Mouse (Mus musculus): Measurements from ENCODE around the gene Lcor. TPM values are rescaled to one million over a fixed set of nuclear protein-coding genes. Genes with fewer than 3 reads are reported as not detected.

Lcor gene
- polyA plus RNA-seq, 1 experiment from 2014 or later = 30.3 TPM

DNA sequence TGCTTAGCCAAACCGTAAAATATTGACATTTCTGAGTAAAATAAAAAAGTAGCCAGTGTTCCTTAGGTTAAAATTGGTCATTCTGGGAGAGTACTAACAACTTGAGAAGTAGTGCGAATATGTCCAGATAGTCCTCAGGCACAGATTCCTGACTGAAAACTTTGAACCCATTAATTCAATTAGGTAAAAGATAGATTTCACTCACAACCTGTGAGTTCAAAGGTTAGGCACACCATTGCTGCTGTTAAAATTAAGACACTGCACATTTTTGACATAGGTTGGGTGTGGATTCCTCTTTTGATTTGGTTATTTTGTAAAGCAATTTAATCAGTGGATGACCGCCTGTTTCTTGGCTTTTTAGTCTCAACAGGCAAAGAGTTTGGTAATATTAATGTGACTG, 78.4 kb downstream of the Lcor start:
- no peak overlapping the region for H3K4me2 ChIP-seq (ENCODE audit: low read depth, low read length, severe bottlenecking)
- no peak overlapping the region for H3K4me3 ChIP-seq (ENCODE audit: low read depth, low read length)
- no peaks in the 10 kb centered on the region for H3K27me3 ChIP-seq (ENCODE audit: control insufficient read depth, insufficient read depth, low read length)
- DNase-seq (ENCODE audit: low spot score) (no peak), ATAC-seq (replicated peaks; ENCODE audit: low FRiP score) (no peak)
- H3K36me3 ChIP-seq (ENCODE audit: control insufficient read depth, insufficient read depth, low read length) = peaks cover 3% of the 10 kb centered on the region; the same call in 1 of the 2 replicates
- H3K4me1 ChIP-seq (replicated peaks; ENCODE audit: control insufficient read depth, insufficient read depth, low read length) = no peaks in the 10 kb centered on the region
- no peak overlapping the region for H3K9ac ChIP-seq (ENCODE audit: low read length)
- WGBS = 89% methylated on average over 3 of the region's 3 CpGs
- no peak overlapping the region for H3K27ac ChIP-seq (ENCODE audit: low read depth, low read length)
- no peaks in the 10 kb centered on the region for H3K9me3 ChIP-seq (ENCODE audit: control insufficient read depth, low read length)

DNA sequence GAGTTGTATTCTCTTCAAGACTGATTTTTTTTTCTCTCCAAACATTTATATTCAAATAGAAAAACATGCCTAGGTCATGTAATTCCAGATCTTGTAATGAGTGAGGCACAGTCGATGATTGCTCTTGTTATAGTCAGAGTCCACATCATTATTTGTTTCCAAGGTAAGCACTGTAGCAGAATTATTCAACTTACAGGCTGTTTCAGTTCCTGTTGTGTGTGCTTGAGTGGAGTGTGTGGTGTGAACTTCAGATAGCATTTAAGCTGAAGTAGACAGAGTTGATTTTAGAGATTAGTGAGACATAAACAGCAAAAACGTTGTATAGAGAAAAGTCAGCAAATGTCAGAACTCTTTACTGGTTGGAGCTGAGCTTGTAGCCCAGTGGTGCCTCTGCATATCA, 86.4 kb downstream of the Lcor start:
- Histone ChIP-seq H3K4me1 (replicated peaks; ENCODE audit: control insufficient read depth, insufficient read depth, low read length) (no peaks in the 10 kb centered on the region; the same call in 1 of the 2 replicates), H3K36me3 (ENCODE audit: control insufficient read depth, insufficient read depth, low read length) (no peaks in the 10 kb centered on the region), H3K4me2 (ENCODE audit: low read depth, low read length, severe bottlenecking) (no peak overlapping the region), H3K27ac (ENCODE audit: low read depth, low read length) (no peak overlapping the region), H3K9ac (ENCODE audit: low read length) (no peak overlapping the region), H3K4me3 (ENCODE audit: low read depth, low read length) (no peak overlapping the region), H3K9me3 (ENCODE audit: control insufficient read depth, low read length) (no peaks in the 10 kb centered on the region), H3K27me3 (ENCODE audit: control insufficient read depth, insufficient read depth, low read length) (no peaks in the 10 kb centered on the region)
- no peak for DNase-seq (ENCODE audit: low spot score)
- WGBS = 74% methylated on average over 2 of the region's 2 CpGs
- no peak for ATAC-seq (replicated peaks; ENCODE audit: low FRiP score)

DNA sequence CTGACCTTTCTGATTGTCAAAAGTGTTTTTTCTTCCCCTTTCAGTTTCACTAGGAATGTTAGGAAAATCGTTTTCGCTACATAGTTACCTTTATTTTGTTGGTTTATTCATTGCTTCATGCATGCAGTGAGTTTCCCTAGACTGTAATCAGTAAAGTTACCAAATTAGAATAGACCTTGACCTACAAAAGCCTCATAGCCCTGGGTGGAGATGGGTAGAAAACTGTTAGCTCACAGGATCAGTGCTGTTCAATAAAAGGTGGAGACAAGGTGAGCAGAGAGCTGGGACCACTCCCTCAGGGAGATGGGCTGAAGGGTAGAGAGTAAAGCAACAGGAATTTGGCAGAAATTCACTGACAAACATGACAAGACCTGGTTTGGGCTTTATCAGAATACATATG, 91.3 kb downstream of the Lcor start:
- Histone ChIP-seq H3K9ac (ENCODE audit: low read length) (no peak overlapping the region), H3K4me2 (ENCODE audit: low read depth, low read length, severe bottlenecking) (no peak overlapping the region), H3K4me1 (replicated peaks; ENCODE audit: control insufficient read depth, insufficient read depth, low read length) (no peaks in the 10 kb centered on the region; the same call in 1 of the 2 replicates), H3K9me3 (ENCODE audit: control insufficient read depth, low read length) (no peaks in the 10 kb centered on the region), H3K4me3 (ENCODE audit: low read depth, low read length) (no peak overlapping the region), H3K36me3 (ENCODE audit: control insufficient read depth, insufficient read depth, low read length) (no peaks in the 10 kb centered on the region), H3K27me3 (ENCODE audit: control insufficient read depth, insufficient read depth, low read length) (no peaks in the 10 kb centered on the region), H3K27ac (ENCODE audit: low read depth, low read length) (no peak overlapping the region)
- DNase-seq (ENCODE audit: low spot score) = no peak
- no peak for ATAC-seq (replicated peaks; ENCODE audit: low FRiP score)
- 87% methylated on average over 2 of the region's 2 CpGs for WGBS

DNA sequence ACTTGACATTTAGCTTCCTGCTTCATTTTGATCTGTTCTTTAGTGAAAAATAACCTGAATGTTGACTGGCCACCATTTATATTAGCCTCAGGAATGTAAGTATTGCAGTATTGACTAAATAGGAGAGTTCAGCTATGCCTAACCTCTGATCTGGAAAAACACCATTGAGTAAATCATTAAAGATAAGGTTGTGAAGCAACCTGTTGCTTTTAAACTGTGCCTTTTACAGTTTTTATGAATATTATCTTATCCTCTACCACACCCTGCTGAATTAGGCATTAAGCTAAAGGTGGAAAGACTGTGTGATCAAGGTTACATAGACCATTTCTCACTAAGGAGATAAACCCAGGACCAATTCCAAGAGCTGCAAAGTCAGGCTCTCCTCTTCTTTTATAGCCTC, 95.1 kb downstream of the Lcor start:
- Histone ChIP-seq H3K36me3 (ENCODE audit: control insufficient read depth, insufficient read depth, low read length) (peaks cover 2% of the 10 kb centered on the region), H3K27ac (ENCODE audit: low read depth, low read length) (no peak overlapping the region), H3K4me3 (ENCODE audit: low read depth, low read length) (no peak overlapping the region), H3K9ac (ENCODE audit: low read length) (no peak overlapping the region), H3K9me3 (ENCODE audit: control insufficient read depth, low read length) (no peaks in the 10 kb centered on the region), H3K4me2 (ENCODE audit: low read depth, low read length, severe bottlenecking) (no peak overlapping the region), H3K4me1 (replicated peaks; ENCODE audit: control insufficient read depth, insufficient read depth, low read length) (no peaks in the 10 kb centered on the region; the same call in 1 of the 2 replicates), H3K27me3 (ENCODE audit: control insufficient read depth, insufficient read depth, low read length) (no peaks in the 10 kb centered on the region)
- no peak for ATAC-seq (replicated peaks; ENCODE audit: low FRiP score)
- DNase-seq (ENCODE audit: low spot score) = no peak

DNA sequence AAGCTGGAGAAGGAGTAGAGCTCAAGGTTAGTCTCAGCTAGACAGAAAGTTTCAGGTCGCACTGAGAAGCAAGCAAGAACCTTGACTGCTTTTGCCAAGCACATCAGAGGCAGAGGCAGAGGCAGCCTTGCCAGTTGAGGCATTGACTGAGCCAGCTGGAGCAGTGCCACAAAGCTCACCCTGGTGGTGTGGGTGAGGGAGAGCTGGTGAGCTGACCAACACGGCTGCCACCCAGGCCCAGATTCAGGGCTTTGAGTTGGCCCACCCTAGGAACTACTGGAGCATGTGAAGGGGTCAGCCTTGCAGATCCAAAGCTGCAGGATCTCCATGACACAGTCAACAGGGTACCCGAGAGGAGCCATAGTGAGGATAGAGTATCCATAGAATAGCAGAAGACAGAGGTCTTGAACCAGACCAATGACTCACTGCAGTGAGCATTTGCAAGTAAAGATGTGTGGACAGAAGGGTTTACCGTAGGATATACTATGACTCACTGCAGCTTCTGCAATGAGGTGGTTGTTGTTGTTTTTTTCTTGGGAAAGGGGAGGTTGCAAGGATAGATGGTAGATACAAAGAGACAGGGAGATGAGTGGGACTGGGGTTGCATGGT, 97.0 kb downstream of the Lcor start:
- no peak overlapping the region for H3K9ac ChIP-seq (ENCODE audit: low read length)
- H3K27me3 ChIP-seq (ENCODE audit: control insufficient read depth, insufficient read depth, low read length) = no peaks in the 10 kb centered on the region
- H3K9me3 ChIP-seq (ENCODE audit: control insufficient read depth, low read length) = no peaks in the 10 kb centered on the region
- H3K27ac ChIP-seq (ENCODE audit: low read depth, low read length) = no peak overlapping the region
- no peak overlapping the region for H3K4me2 ChIP-seq (ENCODE audit: low read depth, low read length, severe bottlenecking)
- H3K36me3 ChIP-seq (ENCODE audit: control insufficient read depth, insufficient read depth, low read length) = peaks cover 6% of the 10 kb centered on the region
- WGBS = 92% methylated on average over 4 of the region's 4 CpGs
- ATAC-seq (replicated peaks; ENCODE audit: low FRiP score) (no peak), DNase-seq (ENCODE audit: low spot score) (no peak)
- no peaks in the 10 kb centered on the region for H3K4me1 ChIP-seq (replicated peaks; ENCODE audit: control insufficient read depth, insufficient read depth, low read length)
- no peak overlapping the region for H3K4me3 ChIP-seq (ENCODE audit: low read depth, low read length)

DNA sequence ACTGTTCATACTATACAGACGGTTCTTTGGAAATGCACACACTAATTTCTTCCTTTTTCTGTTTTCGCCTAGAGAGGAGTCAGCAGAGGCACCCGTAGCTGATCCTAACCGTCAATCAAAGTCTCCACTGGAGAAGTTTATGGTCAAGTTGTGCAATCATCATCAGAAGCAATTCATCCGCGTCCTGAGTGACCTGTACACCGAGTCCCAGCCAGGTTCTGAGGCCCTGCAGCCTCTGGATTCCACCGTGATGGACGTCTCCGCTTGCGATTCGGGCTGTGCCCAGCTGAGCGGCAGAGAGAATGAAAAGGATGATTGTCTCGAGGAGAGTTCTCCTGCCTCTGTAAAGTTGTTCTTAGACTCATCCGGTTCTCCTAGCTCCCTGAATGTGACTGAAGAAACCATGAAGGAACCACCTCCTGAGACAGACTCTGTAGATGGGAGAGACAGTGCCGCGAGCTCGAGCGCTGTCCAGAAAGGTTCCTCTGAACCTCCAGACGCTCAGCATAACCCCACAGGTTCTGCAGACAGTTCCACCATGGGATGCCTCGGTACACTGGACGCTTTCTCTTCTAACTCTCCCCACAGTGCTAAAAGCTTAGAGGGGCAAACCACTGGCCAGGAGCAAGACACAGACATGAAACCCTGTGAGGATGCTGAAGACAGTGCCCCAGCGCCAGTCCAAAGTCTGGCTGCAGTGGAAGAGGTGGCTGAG, 99.4 kb downstream of the Lcor start, which contains the start of gene Gm340:
Gene Gm340, plus strand, starts transcription at position 665 of the 715 bp plus-strand sequence.
- peaks cover 6% of the 10 kb centered on the region for H3K36me3 ChIP-seq (ENCODE audit: control insufficient read depth, insufficient read depth, low read length)
- no peaks in the 10 kb centered on the region for H3K9me3 ChIP-seq (ENCODE audit: control insufficient read depth, low read length)
- no peak within 1 kb of the TSS for H3K4me2 ChIP-seq (ENCODE audit: low read depth, low read length, severe bottlenecking)
- H3K27ac ChIP-seq (ENCODE audit: low read depth, low read length) = no peak within 1 kb of the TSS
- no peaks in the 10 kb centered on the region for H3K4me1 ChIP-seq (replicated peaks; ENCODE audit: control insufficient read depth, insufficient read depth, low read length)
- H3K27me3 ChIP-seq (ENCODE audit: control insufficient read depth, insufficient read depth, low read length) = no peaks in the 10 kb centered on the region
- no peak for DNase-seq (ENCODE audit: low spot score)
- no peak for ATAC-seq (replicated peaks; ENCODE audit: low FRiP score)
- 94% methylated on average over 23 of the region's 23 CpGs for WGBS
- no peak within 1 kb of the TSS for H3K9ac ChIP-seq (ENCODE audit: low read length)
- H3K4me3 ChIP-seq (ENCODE audit: low read depth, low read length) = no peak within 1 kb of the TSS

DNA sequence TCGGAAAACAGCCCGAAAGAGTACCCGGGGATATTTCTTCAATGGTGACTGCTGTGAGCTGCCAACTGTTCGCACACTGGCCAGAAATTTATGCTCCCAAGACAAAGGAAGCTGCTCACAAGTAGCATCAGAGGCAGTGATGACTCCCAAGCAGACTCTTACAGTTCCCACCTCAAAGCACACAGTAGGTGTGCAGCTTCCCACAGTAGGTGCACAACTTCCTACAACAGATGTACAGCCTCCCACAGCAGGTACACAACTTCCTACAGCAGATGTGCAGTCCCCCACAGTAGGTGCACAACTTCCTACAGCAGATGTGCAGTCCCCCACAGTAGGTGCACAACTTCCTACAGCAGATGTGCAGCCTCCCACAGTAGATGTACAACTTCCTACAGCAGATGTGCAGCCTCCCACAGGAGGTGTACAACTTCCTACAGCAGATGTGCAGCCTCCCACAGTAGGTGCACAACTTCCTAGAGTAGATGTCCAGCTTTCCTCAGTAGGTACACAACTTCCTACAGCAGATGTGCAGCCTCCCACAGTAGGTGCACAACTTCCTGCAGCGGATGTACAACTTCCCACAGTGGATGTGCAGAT, 100.6 kb downstream of the Lcor start:
- Histone ChIP-seq H3K27ac (ENCODE audit: low read depth, low read length) (no peak overlapping the region), H3K4me1 (replicated peaks; ENCODE audit: control insufficient read depth, insufficient read depth, low read length) (no peaks in the 10 kb centered on the region), H3K27me3 (ENCODE audit: control insufficient read depth, insufficient read depth, low read length) (no peaks in the 10 kb centered on the region), H3K4me3 (ENCODE audit: low read depth, low read length) (no peak overlapping the region), H3K9ac (ENCODE audit: low read length) (no peak overlapping the region), H3K4me2 (ENCODE audit: low read depth, low read length, severe bottlenecking) (no peak overlapping the region), H3K36me3 (ENCODE audit: control insufficient read depth, insufficient read depth, low read length) (peaks cover 6% of the 10 kb centered on the region), H3K9me3 (ENCODE audit: control insufficient read depth, low read length) (no peaks in the 10 kb centered on the region)
- DNase-seq (ENCODE audit: low spot score) = no peak
- ATAC-seq (replicated peaks; ENCODE audit: low FRiP score) = no peak
- WGBS = 98% methylated on average over 5 of the region's 5 CpGs

DNA sequence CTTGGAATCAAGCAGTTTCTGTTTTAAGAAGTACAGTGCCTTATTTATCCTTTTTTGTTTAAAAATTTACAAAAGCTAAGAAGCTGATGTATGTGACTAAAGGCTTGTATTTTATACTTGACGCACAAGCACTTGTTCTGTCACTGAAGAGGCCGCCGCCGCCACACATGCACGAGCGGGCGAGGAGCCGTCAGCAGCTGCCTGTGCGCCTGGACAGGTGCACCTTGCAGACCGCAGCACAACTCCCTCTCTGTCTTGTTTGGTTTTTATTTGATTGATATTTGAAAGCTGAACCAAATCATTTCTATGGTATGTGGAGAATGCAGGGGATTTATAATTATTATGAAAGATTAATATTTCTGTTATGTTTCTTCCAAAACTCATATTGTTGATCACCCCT, 104.3 kb downstream of the Lcor start:
- DNase-seq (ENCODE audit: low spot score) (no peak), ATAC-seq (replicated peaks; ENCODE audit: low FRiP score) (no peak)
- H3K27me3 ChIP-seq (ENCODE audit: control insufficient read depth, insufficient read depth, low read length) = no peaks in the 10 kb centered on the region
- peaks cover 6% of the 10 kb centered on the region for H3K36me3 ChIP-seq (ENCODE audit: control insufficient read depth, insufficient read depth, low read length)
- H3K9me3 ChIP-seq (ENCODE audit: control insufficient read depth, low read length) = no peaks in the 10 kb centered on the region
- no peak overlapping the region for H3K4me2 ChIP-seq (ENCODE audit: low read depth, low read length, severe bottlenecking)
- H3K9ac ChIP-seq (ENCODE audit: low read length) = no peak overlapping the region
- no peaks in the 10 kb centered on the region for H3K4me1 ChIP-seq (replicated peaks; ENCODE audit: control insufficient read depth, insufficient read depth, low read length)
- 93% methylated on average over 10 of the region's 10 CpGs for WGBS
- H3K4me3 ChIP-seq (ENCODE audit: low read depth, low read length) = no peak overlapping the region
- H3K27ac ChIP-seq (ENCODE audit: low read depth, low read length) = no peak overlapping the region
